Mouse (Mus musculus) heart, embryonic 13.5 days (tissue): ENCODE data around the gene Bcl10. TPM values are rescaled to one million over a fixed set of nuclear protein-coding genes. Genes with fewer than 3 reads are reported as not detected.
A peak's percentile ranks its signal among the peaks of the same experiment; 100 is the strongest.
"Not testable (repeated sequence)": the region's sequence is repeated elsewhere in the genome, so short reads cannot be mapped to it uniquely, and the experiment has no call there.

ENCODE experiments used
- ATAC-seq: fragments of 200-750 bp; cut with Nextera tagmentation; 2 replicates; pipeline ENCODE4 v1.8.0; 2017; ENCODE audit warnings: moderate TSS enrichment; ENCODE audit not compliant: insufficient number of reproducible peaks, low FRiP score, low TSS enrichment; ENCODE audit errors: extremely low read depth
- H3K27ac ChIP-seq: fragments of 300-500 bp; sonication (generic); replicated peaks from 2 replicates; pipeline ENCODE4 v1.5.1; 2015; ENCODE audit warnings: moderate library complexity, mild to moderate bottlenecking, inconsistent platforms
- H3K27me3 ChIP-seq: fragments of 300-500 bp; sonication (generic); replicated peaks from 2 replicates; pipeline ENCODE4 v1.6.1; 2015; ENCODE audit warnings: mild to moderate bottlenecking, inconsistent platforms
- H3K36me3 ChIP-seq: fragments of 300-500 bp; sonication (generic); 2 replicates; pipeline ENCODE4 v1.6.1; 2015; ENCODE audit warnings: mild to moderate bottlenecking, inconsistent platforms
- H3K4me1 ChIP-seq: fragments of 300-500 bp; sonication (generic); 2 replicates; pipeline ENCODE4 v1.6.1; 2015; ENCODE audit warnings: inconsistent platforms
- H3K4me2 ChIP-seq: fragments of 300-500 bp; sonication (generic); 2 replicates; pipeline ENCODE4 v1.6.1; 2015; ENCODE audit warnings: inconsistent platforms, mild to moderate bottlenecking, moderate library complexity
- H3K4me3 ChIP-seq: fragments of 300-500 bp; sonication (generic); 2 replicates; pipeline ENCODE4 v1.5.1; 2015; ENCODE audit warnings: moderate library complexity, mild to moderate bottlenecking, inconsistent platforms
- H3K9ac ChIP-seq: fragments of 300-500 bp; sonication (generic); 2 replicates; pipeline ENCODE4 v1.6.1; 2015; ENCODE audit warnings: inconsistent platforms, mild to moderate bottlenecking, moderate library complexity
- H3K9me3 ChIP-seq: fragments of 300-500 bp; sonication (generic); 2 replicates; pipeline ENCODE4 v1.6.1; 2016; ENCODE audit warnings: inconsistent platforms
- WGBS: fragments of 180-500 bp; shearing (Covaris S2); methylation state at CpG from one replicate; pipeline ENCODE4 v1.1.7; 2015; ENCODE audit warnings: mixed read lengths; 5-methylcytosine and 5-hydroxymethylcytosine counted together
- polyA plus RNA-seq: library from polyadenylated mRNA; unstranded; fragments of >200 nt; fragmentation: Nextera tagmentation; extraction: Ambion mirVana; gene quantifications from 2 replicates; pipeline ENCODE4 v1.2.1, GENCODE M21; 2015

The Bcl10 gene
- 35.1 and 36.0 TPM in 2 replicates for polyA plus RNA-seq

DNA sequence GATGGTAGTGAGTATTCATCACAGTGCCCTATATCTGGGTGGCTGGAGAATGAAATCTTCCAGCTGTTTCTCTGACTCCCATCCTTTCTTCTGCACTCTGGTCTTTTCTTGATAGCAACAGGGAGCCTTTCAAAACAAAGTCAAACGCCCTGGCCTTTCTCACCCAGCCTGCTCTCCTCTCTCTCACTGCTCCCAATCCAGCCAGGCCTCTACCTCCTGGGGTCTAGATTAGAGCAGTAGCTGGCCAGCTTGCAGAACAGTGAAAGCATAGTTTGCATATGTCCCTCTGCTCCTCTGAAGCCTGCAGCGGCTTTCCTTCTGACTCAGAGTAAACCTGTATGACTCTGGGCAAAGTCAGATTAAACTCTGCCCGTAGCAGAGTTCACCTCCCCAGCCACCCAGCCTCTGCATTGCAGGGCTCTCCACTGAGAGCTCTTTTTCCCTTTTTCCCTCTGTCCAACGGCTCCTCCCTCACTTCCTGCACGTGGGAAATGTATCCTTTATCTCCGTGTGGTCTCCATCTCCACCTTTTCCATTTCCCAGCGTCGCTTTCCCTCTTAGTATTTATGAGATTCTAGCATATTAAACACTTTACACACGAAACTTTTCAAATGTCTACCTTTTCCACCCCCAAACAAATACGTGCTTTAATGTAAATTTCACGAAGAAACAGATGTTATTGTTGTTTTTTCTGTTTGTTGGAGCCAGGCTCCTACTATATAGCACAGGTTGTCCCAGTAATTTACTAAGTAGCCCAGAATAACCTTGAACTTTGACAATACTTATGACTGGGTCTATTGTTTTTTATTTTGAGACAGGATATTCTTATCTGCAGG, at the start of gene Bcl10:
Bcl10 (plus strand) TSS at position 786 of the 836 bp plus-strand sequence.
- Histone ChIP-seq H3K9me3 (0 out of 2 replicates have a peak, but pooled peaks cover 10% of the 10 kb centered on the region), H3K36me3 (no peaks in the 10 kb centered on the region), H3K27me3 (no peaks in the 10 kb centered on the region), H3K4me2 (peak within 1 kb of the TSS; percentile 73), H3K4me3 (peak within 1 kb of the TSS; percentile 79), H3K4me1 (peaks cover 35% of the 10 kb centered on the region), H3K9ac (peak within 1 kb of the TSS; percentile 77), H3K27ac (peak within 1 kb of the TSS; percentile 87)
- 22% methylated on average over 11 of the region's 11 CpGs for WGBS
- no peak for ATAC-seq

DNA sequence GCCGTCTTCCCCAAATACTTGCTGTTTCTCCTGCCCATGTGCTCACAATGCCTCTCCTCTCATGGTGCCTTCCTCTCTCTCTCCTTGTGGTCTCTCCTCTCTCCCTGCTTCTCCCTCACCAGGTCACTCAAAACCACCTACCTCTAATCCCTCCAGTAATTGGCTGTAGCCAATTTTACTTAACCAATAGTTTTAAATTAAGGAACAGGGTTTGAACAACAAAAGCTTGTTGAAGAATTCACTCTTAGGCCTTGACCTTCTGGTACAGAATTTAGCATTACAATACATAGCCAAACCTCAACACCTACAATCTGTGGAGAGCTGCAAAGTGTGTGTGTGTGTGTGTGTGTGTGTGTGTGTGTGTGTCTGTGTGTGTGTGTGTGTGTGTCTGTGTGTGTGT, 49.3 kb upstream of the Bcl10 start:
- Histone ChIP-seq H3K9me3 (no peaks in the 10 kb centered on the region), H3K4me3 (no peak overlapping the region), H3K4me1 (peaks cover 20% of the 10 kb centered on the region; the same call in 1 of the 2 replicates), H3K9ac (no peak overlapping the region), H3K27me3 (no peaks in the 10 kb centered on the region), H3K4me2 (no peak overlapping the region), H3K27ac (no peak overlapping the region), H3K36me3 (no peaks in the 10 kb centered on the region)
- 68% methylated on average over 1 of the region's 1 CpGs for WGBS
- no peak for ATAC-seq

GRCm38 (mm10) chr3:145874126-145874525, 48.5 kb upstream of the Bcl10 start:
- WGBS = 54% methylated on average over 4 of the region's 4 CpGs
- H3K9ac ChIP-seq = no peak overlapping the region
- peaks cover 20% of the 10 kb centered on the region; the same call in 1 of the 2 replicates for H3K4me1 ChIP-seq
- no peak for ATAC-seq
- no peaks in the 10 kb centered on the region for H3K27me3 ChIP-seq
- H3K9me3 ChIP-seq = no peaks in the 10 kb centered on the region
- H3K36me3 ChIP-seq = no peaks in the 10 kb centered on the region
- no peak overlapping the region for H3K27ac ChIP-seq
- H3K4me2 ChIP-seq = no peak overlapping the region
- H3K4me3 ChIP-seq = no peak overlapping the region

DNA sequence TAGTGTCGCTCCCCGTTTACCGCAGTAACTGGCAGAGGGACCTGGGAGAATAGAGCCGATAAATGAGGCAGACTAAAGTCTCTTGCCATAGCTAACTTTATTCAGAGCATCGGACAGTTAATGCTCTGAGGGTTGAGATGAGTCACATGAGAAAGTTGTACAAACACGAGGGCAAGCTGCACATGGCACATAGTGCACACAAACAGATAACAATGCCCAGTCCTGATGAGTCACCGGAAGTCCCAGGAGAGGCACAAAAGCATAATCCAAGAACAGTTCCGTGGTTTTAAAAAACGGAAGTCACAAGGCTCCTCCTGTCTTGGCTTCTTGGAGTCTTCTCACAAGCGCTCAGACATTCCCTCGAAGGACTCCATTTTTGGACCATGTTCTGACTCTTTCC, 46.5 kb upstream of the Bcl10 start:
- H3K4me3 ChIP-seq = no peak overlapping the region
- WGBS = 73% methylated on average over 11 of the region's 11 CpGs

GRCm38 (mm10) chr3:145878867-145879266, 43.7 kb upstream of the Bcl10 start:
- not testable (repeated sequence) for H3K9me3 ChIP-seq, H3K4me2 ChIP-seq, H3K9ac ChIP-seq, H3K36me3 ChIP-seq, H3K27ac ChIP-seq, ATAC-seq, H3K4me3 ChIP-seq, H3K27me3 ChIP-seq
- 94% methylated on average over 13 of the region's 14 CpGs for WGBS
- peaks cover 15% of the 10 kb centered on the region; the same call in 1 of the 2 replicates for H3K4me1 ChIP-seq

More for the DNA sequence above, 46.5 kb upstream of the Bcl10 start:
- H3K4me2 ChIP-seq = no peak overlapping the region
- H3K4me1 ChIP-seq = peaks cover 20% of the 10 kb centered on the region; the same call in 1 of the 2 replicates
- H3K9me3 ChIP-seq = no peaks in the 10 kb centered on the region
- H3K27me3 ChIP-seq = no peaks in the 10 kb centered on the region
- no peak for ATAC-seq
- H3K27ac ChIP-seq = no peak overlapping the region
- no peak overlapping the region for H3K9ac ChIP-seq
- no peaks in the 10 kb centered on the region for H3K36me3 ChIP-seq

DNA sequence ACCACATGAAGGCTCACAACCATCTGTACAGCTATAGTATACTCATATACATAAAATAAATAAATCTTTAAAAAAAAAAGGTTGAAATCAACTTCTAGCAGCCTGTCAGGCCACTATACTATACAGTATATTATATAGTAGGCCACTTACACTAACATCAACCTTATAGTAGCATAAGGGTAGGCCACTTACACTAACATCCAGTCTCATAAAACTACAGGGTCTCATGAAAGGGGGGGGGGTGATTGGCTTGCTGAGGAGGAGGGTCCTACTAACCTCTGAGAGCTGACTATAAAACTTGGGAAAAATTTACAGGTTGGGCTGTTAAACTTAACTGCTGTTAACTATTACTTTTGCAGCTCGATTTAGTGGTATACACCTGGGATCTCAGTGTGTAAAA, 42.3 kb upstream of the Bcl10 start:
- no peaks in the 10 kb centered on the region for H3K36me3 ChIP-seq
- H3K4me2 ChIP-seq = no peak overlapping the region
- no peak for ATAC-seq
- no peak overlapping the region for H3K27ac ChIP-seq
- H3K9me3 ChIP-seq = no peaks in the 10 kb centered on the region
- no peaks in the 10 kb centered on the region for H3K27me3 ChIP-seq
- no peak overlapping the region for H3K4me3 ChIP-seq
- WGBS = 80% methylated on average over 1 of the region's 1 CpGs
- H3K4me1 ChIP-seq = peaks cover 16% of the 10 kb centered on the region
- no peak overlapping the region for H3K9ac ChIP-seq

DNA sequence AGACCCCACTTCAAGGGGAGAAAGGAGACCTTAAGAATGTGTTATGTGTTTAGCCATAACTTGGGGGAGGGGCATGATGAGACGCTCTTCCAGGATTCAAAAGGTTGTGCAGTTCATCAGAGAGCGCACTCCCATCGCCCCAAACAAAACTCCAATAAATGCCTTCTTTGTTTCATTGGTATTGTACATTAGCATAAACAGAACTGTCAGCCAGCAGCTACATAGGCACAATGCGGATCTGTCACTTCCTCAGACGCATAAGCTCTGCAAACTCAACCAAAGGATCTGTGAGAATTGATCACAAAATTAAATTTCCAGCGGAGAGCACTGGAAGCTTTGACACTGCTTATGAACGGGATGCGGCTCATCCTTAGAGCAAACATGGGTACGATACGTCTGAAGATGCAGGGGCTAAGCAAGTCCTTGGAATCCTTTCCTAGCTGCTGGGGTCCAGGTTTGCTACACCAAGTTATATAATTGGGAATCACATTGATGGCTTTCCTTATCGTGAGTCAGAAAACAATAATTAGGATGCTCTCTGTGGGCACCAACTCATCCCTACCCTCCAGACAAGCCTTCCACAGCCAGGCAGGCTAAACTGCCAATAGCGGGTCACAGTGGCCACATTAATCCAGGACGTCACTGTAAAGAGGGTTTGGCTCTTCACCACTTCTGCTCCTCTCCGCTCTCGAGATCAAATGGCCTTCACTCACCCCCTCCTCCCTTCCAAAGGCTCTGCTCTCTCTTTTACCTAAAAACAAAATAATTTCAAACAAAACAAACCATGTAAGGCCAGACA, 40.3 kb upstream of the Bcl10 start:
- no peaks in the 10 kb centered on the region for H3K36me3 ChIP-seq
- no peaks in the 10 kb centered on the region for H3K27me3 ChIP-seq
- H3K4me2 ChIP-seq = no peak overlapping the region
- WGBS = 86% methylated on average over 15 of the region's 15 CpGs
- no peak overlapping the region for H3K27ac ChIP-seq
- H3K9me3 ChIP-seq = no peaks in the 10 kb centered on the region
- no peak overlapping the region for H3K4me3 ChIP-seq
- H3K9ac ChIP-seq = no peak overlapping the region
- peaks cover 26% of the 10 kb centered on the region for H3K4me1 ChIP-seq
- no peak for ATAC-seq

GRCm38 (mm10) chr3:145883233-145883632, 39.4 kb upstream of the Bcl10 start:
- no peaks in the 10 kb centered on the region for H3K27me3 ChIP-seq
- H3K4me2 ChIP-seq = no peak overlapping the region
- H3K4me3 ChIP-seq = no peak overlapping the region
- no peaks in the 10 kb centered on the region for H3K36me3 ChIP-seq
- peaks cover 33% of the 10 kb centered on the region for H3K4me1 ChIP-seq
- H3K27ac ChIP-seq = no peak overlapping the region
- H3K9ac ChIP-seq = no peak overlapping the region
- no peaks in the 10 kb centered on the region for H3K9me3 ChIP-seq
- no peak for ATAC-seq
- WGBS = 64% methylated on average over 2 of the region's 2 CpGs

- Histone ChIP-seq H3K27me3 (no peaks in the 10 kb centered on the region), H3K27ac (peak overlapping the region; percentile 77), H3K4me1 (peaks cover 46% of the 10 kb centered on the region), H3K9me3 (no peaks in the 10 kb centered on the region), H3K4me3 (no peak overlapping the region), H3K4me2 (no peak overlapping the region), H3K9ac (no peak overlapping the region), H3K36me3 (no peaks in the 10 kb centered on the region)
- 67% methylated on average over 4 of the region's 4 CpGs for WGBS
- ATAC-seq = no peak
Observed at GRCm38 (mm10) chr3:145885376-145885775, 37.2 kb upstream of the Bcl10 start.

DNA sequence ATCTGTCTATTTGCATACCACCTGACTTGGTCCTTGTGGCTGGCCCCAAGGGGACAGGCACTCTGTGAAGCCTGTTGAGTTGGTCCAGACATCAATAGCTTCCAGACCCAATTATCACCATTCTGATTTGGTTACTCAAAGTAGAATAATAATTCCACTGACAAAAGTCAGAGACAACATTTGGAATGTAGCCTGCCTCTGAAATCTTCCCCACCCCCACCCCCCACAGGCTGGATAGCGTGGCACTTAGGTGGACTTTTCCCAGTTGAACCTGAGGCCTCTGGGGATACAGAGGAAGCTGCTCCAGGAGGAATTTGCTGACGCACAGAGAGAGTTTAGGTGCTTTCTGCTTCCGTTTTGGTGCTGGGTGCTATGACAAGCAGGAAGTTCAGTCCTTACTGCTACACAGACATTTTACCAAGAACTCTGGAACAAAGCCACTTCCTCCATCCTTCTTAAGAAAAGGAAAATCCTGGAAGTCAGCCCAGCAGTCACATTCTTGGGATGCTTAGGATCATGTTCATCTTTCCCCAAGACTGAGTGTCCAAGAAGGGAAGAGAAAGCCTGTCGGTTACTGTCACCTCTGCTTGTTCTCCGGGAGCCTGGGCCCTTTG, 36.6 kb upstream of the Bcl10 start:
- 13% methylated on average over 5 of the region's 5 CpGs for WGBS
- peak; percentile 15; the same call in 1 of the 2 replicates for ATAC-seq

GRCm38 (mm10) chr3:145887430-145887971, 35.1 kb upstream of the Bcl10 start:
- Histone ChIP-seq H3K27me3 (no peaks in the 10 kb centered on the region), H3K9ac (no peak overlapping the region), H3K4me3 (no peak overlapping the region), H3K4me2 (no peak overlapping the region), H3K36me3 (no peaks in the 10 kb centered on the region), H3K27ac (no peak overlapping the region; the same call in 1 of the 2 replicates), H3K9me3 (no peaks in the 10 kb centered on the region), H3K4me1 (peaks cover 61% of the 10 kb centered on the region)
- no peak for ATAC-seq
- WGBS = 53% methylated on average over 6 of the region's 6 CpGs

More for the DNA sequence above, 36.6 kb upstream of the Bcl10 start:
- H3K4me2 ChIP-seq = no peak overlapping the region; the same call in 1 of the 2 replicates
- H3K9me3 ChIP-seq = no peaks in the 10 kb centered on the region
- peak overlapping the region; percentile 77 for H3K27ac ChIP-seq
- H3K27me3 ChIP-seq = no peaks in the 10 kb centered on the region
- no peak overlapping the region for H3K4me3 ChIP-seq
- H3K4me1 ChIP-seq = peaks cover 52% of the 10 kb centered on the region
- H3K36me3 ChIP-seq = no peaks in the 10 kb centered on the region
- H3K9ac ChIP-seq = no peak overlapping the region
